Comparison of ENCODE assay signal across 8 mouse cellular contexts in the genomic region with DNA sequence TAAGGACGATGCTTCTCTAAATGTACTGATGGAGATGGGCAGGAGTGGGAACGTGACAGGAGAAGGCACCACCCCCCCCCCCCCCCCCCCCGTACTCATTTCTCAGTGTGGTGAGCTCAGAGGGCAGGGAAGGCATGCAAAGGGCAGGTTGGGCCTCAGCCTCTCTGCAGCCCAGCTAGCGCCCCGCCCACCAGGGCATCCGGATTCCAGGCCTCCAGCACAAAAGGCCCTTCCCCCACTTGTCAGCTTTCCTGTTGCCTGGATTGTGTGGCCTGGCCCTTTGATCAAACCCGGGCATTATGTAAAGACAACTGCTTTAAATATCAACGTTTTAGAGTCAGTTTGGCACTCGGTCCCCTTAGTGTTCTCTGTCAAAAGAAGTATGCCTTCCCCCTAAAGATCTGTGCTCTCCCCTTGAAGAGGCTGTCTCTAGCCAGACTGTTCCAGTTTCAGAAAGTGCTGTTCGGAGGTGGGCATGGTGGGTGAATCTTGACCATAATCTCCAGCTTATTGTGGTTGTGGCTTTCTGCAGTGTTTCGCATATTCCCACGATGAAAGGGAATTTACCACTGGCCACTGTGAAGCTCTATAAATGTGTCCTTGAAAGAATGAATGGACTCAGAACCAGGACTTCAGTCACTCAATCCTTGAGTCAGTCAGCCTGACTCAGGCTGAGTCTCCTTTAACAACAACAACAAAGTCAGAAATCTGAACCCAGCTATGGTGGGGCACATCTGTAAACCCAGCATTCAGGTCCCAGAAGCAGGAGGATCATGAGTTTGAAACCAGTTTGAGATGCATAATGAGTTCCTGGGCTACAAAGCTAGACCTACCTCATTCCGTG.
A peak's percentile ranks its signal among the peaks of the same experiment; 100 is the strongest.
DNase-seq lines count a peak whose midpoint lies in the region; ATAC-seq and TF ChIP-seq lines count a peak whose summit lies in the region.

No protein-coding gene starts in this region.

- H3K9ac ChIP-seq in embryonic facial prominence, embryonic 14.5 days (ENCODE audit: low read depth, low read length), result peak overlapping the region; percentile 41; the same call in 1 of the 2 replicates
- H3K9ac ChIP-seq in heart, postnatal 0 days (replicated peaks; ENCODE audit: low read depth, low read length), result no peak overlapping the region
- H3K9ac ChIP-seq in stomach, postnatal 0 days (ENCODE audit: low read length), result no peak overlapping the region

- no peaks in the 10 kb centered on the region for H3K36me3 ChIP-seq in embryonic facial prominence, embryonic 14.5 days (ENCODE audit: control insufficient read depth, insufficient read depth, low read length)
- H3K36me3 ChIP-seq in heart, postnatal 0 days (replicated peaks; ENCODE audit: control insufficient read depth, insufficient read depth, low read length), result no peaks in the 10 kb centered on the region
- no peaks in the 10 kb centered on the region for H3K36me3 ChIP-seq in stomach, postnatal 0 days (ENCODE audit: control insufficient read depth, insufficient read depth, low read length)

- no peak overlapping the region for H3K4me2 ChIP-seq in embryonic facial prominence, embryonic 14.5 days (ENCODE audit: low read depth, low read length)
- H3K4me2 ChIP-seq in heart, postnatal 0 days (ENCODE audit: low read depth, low read length), result no peak overlapping the region
- H3K4me2 ChIP-seq in stomach, postnatal 0 days (replicated peaks; ENCODE audit: low read depth), result no peak overlapping the region

- H3K9me3 ChIP-seq in embryonic facial prominence, embryonic 14.5 days (ENCODE audit: control insufficient read depth, low read length), result 0 out of 2 replicates have a peak, but pooled peaks cover 6% of the 10 kb centered on the region
- H3K9me3 ChIP-seq in heart, postnatal 0 days (replicated peaks; ENCODE audit: control insufficient read depth, low read length), result no peaks in the 10 kb centered on the region
- H3K9me3 ChIP-seq in stomach, postnatal 0 days (ENCODE audit: control insufficient read depth, low read length), result no peaks in the 10 kb centered on the region

- WGBS in embryonic facial prominence, embryonic 14.5 days, result 18% methylated on average over 12 of the region's 13 CpGs
- 21% methylated on average over 13 of the region's 13 CpGs for WGBS in heart, postnatal 0 days
- WGBS in stomach, postnatal 0 days, result 19% methylated on average over 12 of the region's 13 CpGs

- peak; percentile 15 for DNase-seq in ovary, adult 18-20 months (ENCODE audit: low spot score)
- DNase-seq in ovary, postnatal 10 days (ENCODE audit: low spot score), result no peak
- DNase-seq in embryonic facial prominence, embryonic 14.5 days (ENCODE audit: low spot score), result peak; percentile 91
- DNase-seq in heart, postnatal 0 days (ENCODE audit: low spot score), result peak; percentile 89
- peak; percentile 94 for DNase-seq in kidney, postnatal 10 days
- peak; percentile 90 for DNase-seq in lung, postnatal 36 days
- DNase-seq in stomach, postnatal 0 days (ENCODE audit: low spot score), result peak; percentile 88

- TF ChIP-seq EP300 in heart, postnatal 0 days (IDR thresholded peaks at IDR 0.05; ENCODE audit: low read depth), result no peak
- no peak for TF ChIP-seq EP300 in stomach, postnatal 0 days (optimal IDR thresholded peaks at IDR 0.05)

- no peaks in the 10 kb centered on the region for H3K27me3 ChIP-seq in embryonic facial prominence, embryonic 14.5 days (replicated peaks; ENCODE audit: control insufficient read depth, insufficient read depth, low read length)
- H3K27me3 ChIP-seq in heart, postnatal 0 days (ENCODE audit: control insufficient read depth, insufficient read depth, low read length), result no peaks in the 10 kb centered on the region
- no peaks in the 10 kb centered on the region for H3K27me3 ChIP-seq in stomach, postnatal 0 days (ENCODE audit: control insufficient read depth, insufficient read depth, low read length)

- H3K4me1 ChIP-seq in embryonic facial prominence, embryonic 14.5 days (ENCODE audit: control insufficient read depth, insufficient read depth, low read length), result peaks cover 12% of the 10 kb centered on the region
- H3K4me1 ChIP-seq in heart, postnatal 0 days (ENCODE audit: control insufficient read depth, insufficient read depth), result peaks cover 17% of the 10 kb centered on the region
- 0 out of 2 replicates have a peak, but pooled peaks cover 2% of the 10 kb centered on the region for H3K4me1 ChIP-seq in stomach, postnatal 0 days (replicated peaks; ENCODE audit: control insufficient read depth, insufficient read depth)

- peak; percentile 92 for ATAC-seq in embryonic facial prominence, embryonic 14.5 days (ENCODE audit: low read depth)
- peak; percentile 96 for ATAC-seq in heart, postnatal 0 days (ENCODE audit: insufficient read depth, low read depth)
- ATAC-seq in stomach, postnatal 0 days (ENCODE audit: low FRiP score, low TSS enrichment), result peak; percentile 94
- no peak for ATAC-seq in monocyte, adult 5-6 weeks (replicated peaks; ENCODE audit: insufficient number of reproducible peaks, low FRiP score, low TSS enrichment, poor library complexity, severe bottlenecking)

- H3K27ac ChIP-seq in embryonic facial prominence, embryonic 14.5 days (replicated peaks; ENCODE audit: low read depth, low read length), result peak overlapping the region; percentile 30; the same call in 1 of the 2 replicates
- H3K27ac ChIP-seq in heart, postnatal 0 days (ENCODE audit: low read depth), result peak overlapping the region; percentile 71
- H3K27ac ChIP-seq in stomach, postnatal 0 days (replicated peaks), result peak overlapping the region; percentile 71

- H3K4me3 ChIP-seq in embryonic facial prominence, embryonic 14.5 days (ENCODE audit: low read depth, low read length), result no peak overlapping the region
- no peak overlapping the region for H3K4me3 ChIP-seq in heart, postnatal 0 days (ENCODE audit: low read depth, low read length)
- H3K4me3 ChIP-seq in stomach, postnatal 0 days (ENCODE audit: low read depth, low read length), result no peak overlapping the region

- TF ChIP-seq CTCF in heart, postnatal 0 days (IDR thresholded peaks at IDR 0.05; ENCODE audit: low read depth), result no peak
- no peak for TF ChIP-seq CTCF in stomach, postnatal 0 days (IDR thresholded peaks at IDR 0.05; ENCODE audit: low read depth)
